Mouse (Mus musculus): Measurements from ENCODE around the gene Ankle1. TPM values are rescaled to one million over a fixed set of nuclear protein-coding genes. Genes with fewer than 3 reads are reported as not detected.

Gene Ankle1
- polyA plus RNA-seq (2012; rRNA removed; ENCODE audit: low replicate concordance) = 0.79 and 10.8 TPM in 2 replicates

GRCm38 (mm10) chr8:71405401-71406098 is at the start of gene Ankle1:
TSS of gene Ankle1 (plus strand) at chr8:71406010.

GRCm38 (mm10) chr8:71366771-71367528 is 38.9 kb upstream of the Ankle1 start, which contains the start of gene Use1:
TSS of gene Use1 (plus strand) at chr8:71366848.

GRCm38 (mm10) chr8:71371236-71371848 is 34.5 kb upstream of the Ankle1 start, which contains the start of gene Ocel1:
TSS of gene Ocel1 (plus strand) at chr8:71371298.

GRCm38 (mm10) chr8:71381421-71381970 is 24.3 kb upstream of the Ankle1 start, which contains the start of gene Nr2f6:
TSS of gene Nr2f6 (minus strand) at chr8:71381960.

GRCm38 (mm10) chr8:71395629-71396028 is 10.2 kb upstream of the Ankle1 start, which contains the start of gene Ushbp1:
TSS of gene Ushbp1 (minus strand) at chr8:71395802.

GRCm38 (mm10) chr8:71396639-71397305 is 9.0 kb upstream of the Ankle1 start, which contains the start of gene Babam1:
TSS of gene Babam1 (plus strand) at chr8:71396861.

Other genes with a start within 250 kb of the Ankle1 start
- gene Myo9b, start 133.3 kb upstream of the Ankle1 start, polyA plus RNA-seq (2012; rRNA removed; ENCODE audit: low replicate concordance) = 19.0 and 40.2 TPM in 2 replicates
- 4.6 and 9.8 TPM in 2 replicates for gene Haus8, start 133.1 kb upstream of the Ankle1 start, polyA plus RNA-seq (2012; rRNA removed; ENCODE audit: low replicate concordance)
- gene Use1, start 39.2 kb upstream of the Ankle1 start, polyA plus RNA-seq (2012; rRNA removed; ENCODE audit: low replicate concordance) = 105 and 142 TPM in 2 replicates
- gene Ocel1, start 34.7 kb upstream of the Ankle1 start, polyA plus RNA-seq (2012; rRNA removed; ENCODE audit: low replicate concordance) = 11.9 and 19.6 TPM in 2 replicates
- 68.1 and 206 TPM in 2 replicates for gene Nr2f6, start 24.1 kb upstream of the Ankle1 start, polyA plus RNA-seq (2012; rRNA removed; ENCODE audit: low replicate concordance)
- gene Ushbp1, start 10.2 kb upstream of the Ankle1 start, polyA plus RNA-seq (2012; rRNA removed; ENCODE audit: low replicate concordance) = 56.1 and 192 TPM in 2 replicates
- 106 and 146 TPM in 2 replicates for gene Babam1, start 9.1 kb upstream of the Ankle1 start, polyA plus RNA-seq (2012; rRNA removed; ENCODE audit: low replicate concordance)
- gene Abhd8, start 57.6 kb downstream of the Ankle1 start, polyA plus RNA-seq (2012; rRNA removed; ENCODE audit: low replicate concordance) = 14.1 and 59.1 TPM in 2 replicates
- 81.9 and 83.9 TPM in 2 replicates for gene Mrpl34, start 58.9 kb downstream of the Ankle1 start, polyA plus RNA-seq (2012; rRNA removed; ENCODE audit: low replicate concordance)
- 93.2 and 103 TPM in 2 replicates for gene Dda1, start 63.2 kb downstream of the Ankle1 start, polyA plus RNA-seq (2012; rRNA removed; ENCODE audit: low replicate concordance)
- gene Ano8, start 80.0 kb downstream of the Ankle1 start, polyA plus RNA-seq (2012; rRNA removed; ENCODE audit: low replicate concordance) = 28.7 and 33.8 TPM in 2 replicates
- gene Gtpbp3, start 82.1 kb downstream of the Ankle1 start, polyA plus RNA-seq (2012; rRNA removed; ENCODE audit: low replicate concordance) = 22.1 and 42.5 TPM in 2 replicates
- gene Plvap, start 105.7 kb downstream of the Ankle1 start, polyA plus RNA-seq (2012; rRNA removed; ENCODE audit: low replicate concordance) = 129 and 167 TPM in 2 replicates
- 0.40 and 0.95 TPM in 2 replicates for gene Ccdc194, start 119.7 kb downstream of the Ankle1 start, polyA plus RNA-seq (2012; rRNA removed; ENCODE audit: low replicate concordance)
- gene Bst2, start 131.4 kb downstream of the Ankle1 start, polyA plus RNA-seq (2012; rRNA removed; ENCODE audit: low replicate concordance) = 275 and 658 TPM in 2 replicates
- 76.0 and 183 TPM in 2 replicates for gene Mvb12a, start 136.9 kb downstream of the Ankle1 start, polyA plus RNA-seq (2012; rRNA removed; ENCODE audit: low replicate concordance)
- gene Tmem221, start 152.9 kb downstream of the Ankle1 start, polyA plus RNA-seq (2012; rRNA removed; ENCODE audit: low replicate concordance) = 0.99 and 11.3 TPM in 2 replicates
- gene Nxnl1, start 160.6 kb downstream of the Ankle1 start, polyA plus RNA-seq (2012; rRNA removed; ENCODE audit: low replicate concordance) = 0.68 and 2.1 TPM in 2 replicates
- gene Slc27a1, start 162.9 kb downstream of the Ankle1 start, polyA plus RNA-seq (2012; rRNA removed; ENCODE audit: low replicate concordance) = 501 and 576 TPM in 2 replicates
- 133 and 189 TPM in 2 replicates for gene Pgls, start 186.2 kb downstream of the Ankle1 start, polyA plus RNA-seq (2012; rRNA removed; ENCODE audit: low replicate concordance)
- 5.0 and 6.6 TPM in 2 replicates for gene Fam129c, start 191.6 kb downstream of the Ankle1 start, polyA plus RNA-seq (2012; rRNA removed; ENCODE audit: low replicate concordance)
- gene Colgalt1, start 205.0 kb downstream of the Ankle1 start, polyA plus RNA-seq (2012; rRNA removed; ENCODE audit: low replicate concordance) = 132 and 266 TPM in 2 replicates